Mouse (Mus musculus): ENCODE results near the gene Cdc42se2.

The Cdc42se2 gene

DNA sequence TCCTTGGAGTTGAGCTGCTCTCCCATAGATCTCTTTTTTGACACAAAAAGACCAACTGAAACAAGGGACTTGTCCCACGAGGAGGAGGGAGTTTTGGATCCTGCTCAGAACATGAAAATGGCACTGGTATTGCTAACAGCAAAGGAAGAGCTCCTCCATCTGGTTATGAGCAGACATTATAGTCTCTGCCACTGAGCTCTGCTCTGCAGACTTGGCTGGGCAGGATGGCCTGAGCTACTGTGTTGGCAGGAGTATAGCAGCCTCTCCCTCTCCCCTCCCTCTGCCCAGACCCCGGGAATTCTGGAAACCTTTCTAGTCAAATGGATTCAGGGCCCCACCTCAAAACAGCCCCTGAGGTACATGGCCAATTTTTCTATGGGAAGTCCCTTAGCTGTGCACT is 77.8 kb downstream of the Cdc42se2 start:
- in situ Hi-C loops (cut with MboI): loop anchor here (5.0 kb wide), 1 partner anchor 153 kb away; the partner anchor contains the start of gene Lyrm7

DNA sequence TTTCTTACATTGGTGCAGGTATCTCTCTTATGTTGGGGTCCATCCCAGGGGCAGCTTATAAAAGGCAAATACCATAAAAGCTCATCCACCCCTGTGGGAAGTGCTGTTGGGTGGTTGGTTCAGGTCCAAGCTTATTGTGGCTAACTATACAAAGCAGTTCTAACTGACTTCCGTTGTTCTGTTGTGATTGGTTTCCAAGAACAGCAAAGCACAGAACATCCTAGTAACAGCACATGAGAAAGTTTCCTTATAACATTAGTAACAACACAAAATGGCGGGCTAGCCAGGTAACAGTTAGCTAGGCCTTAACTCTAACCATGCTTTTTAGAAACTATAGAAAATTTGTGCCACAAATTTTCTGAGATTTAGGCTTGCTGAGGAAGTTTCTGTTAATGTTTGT is 79.3 kb downstream of the Cdc42se2 start:
- in situ Hi-C loops (cut with MboI): loop anchor here (5.0 kb wide), 1 partner anchor 154 kb away; the partner anchor contains the start of gene Lyrm7

DNA sequence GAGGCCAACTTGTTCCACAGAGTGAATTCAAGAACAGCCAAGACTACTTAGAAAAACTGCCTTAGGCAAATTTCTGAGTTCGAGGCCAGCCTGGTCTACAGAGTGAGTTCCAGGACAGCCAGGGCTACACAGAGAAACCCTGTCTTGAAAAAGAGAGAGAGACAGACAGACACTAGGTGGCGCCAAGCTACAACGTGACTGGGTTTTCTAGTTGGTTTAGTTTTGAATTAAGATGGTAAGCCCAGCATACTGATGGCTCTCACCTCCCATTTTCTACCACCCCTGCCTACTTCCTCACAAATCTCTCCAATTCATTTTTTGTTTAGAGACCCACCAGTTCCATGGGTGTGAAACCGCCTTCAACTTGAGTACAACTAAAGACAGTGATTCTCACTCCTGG is 84.2 kb downstream of the Cdc42se2 start:
- in situ Hi-C loops (cut with MboI): no loop called here

DNA sequence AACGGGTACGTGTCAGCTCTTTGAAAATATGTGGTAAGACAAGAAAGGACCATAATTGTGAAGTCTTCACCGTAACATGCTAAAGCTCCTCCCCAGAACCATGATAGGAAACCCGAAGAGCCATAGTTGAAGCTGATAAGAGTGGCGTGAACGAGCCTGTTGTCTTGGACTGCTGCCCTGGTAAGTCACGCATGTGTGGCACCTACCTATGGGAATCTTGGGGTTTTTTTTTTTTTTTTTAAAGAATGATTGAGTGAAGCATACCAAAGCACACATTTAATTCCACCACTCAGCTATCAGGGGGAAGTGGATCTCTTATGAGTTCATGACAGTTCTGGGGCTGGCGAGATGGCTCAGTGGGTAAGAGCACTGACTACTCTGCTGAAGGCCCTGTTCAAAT is 85.6 kb downstream of the Cdc42se2 start:
- in situ Hi-C loops (cut with MboI): no loop called here

DNA sequence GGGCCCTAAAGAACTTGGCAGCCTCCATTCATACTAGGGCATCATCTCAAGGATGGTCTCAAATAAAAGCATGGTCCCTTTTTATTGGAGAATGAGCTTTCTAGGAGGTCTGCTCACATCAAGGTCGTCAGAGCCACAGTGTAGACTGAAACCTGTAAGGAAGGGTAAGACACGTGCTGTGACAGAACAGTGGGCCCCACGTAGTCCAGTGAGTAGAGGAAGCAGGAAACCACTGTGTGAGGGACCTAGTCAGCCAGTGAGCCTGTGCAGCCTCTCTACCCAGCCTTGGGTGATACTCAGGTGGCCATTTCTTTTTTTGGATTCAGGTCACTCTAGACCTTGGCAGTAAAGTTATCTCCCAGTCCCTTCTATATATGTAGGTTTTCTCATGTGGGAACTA is 87.5 kb downstream of the Cdc42se2 start:
- in situ Hi-C loops (cut with MboI): no loop called here

DNA sequence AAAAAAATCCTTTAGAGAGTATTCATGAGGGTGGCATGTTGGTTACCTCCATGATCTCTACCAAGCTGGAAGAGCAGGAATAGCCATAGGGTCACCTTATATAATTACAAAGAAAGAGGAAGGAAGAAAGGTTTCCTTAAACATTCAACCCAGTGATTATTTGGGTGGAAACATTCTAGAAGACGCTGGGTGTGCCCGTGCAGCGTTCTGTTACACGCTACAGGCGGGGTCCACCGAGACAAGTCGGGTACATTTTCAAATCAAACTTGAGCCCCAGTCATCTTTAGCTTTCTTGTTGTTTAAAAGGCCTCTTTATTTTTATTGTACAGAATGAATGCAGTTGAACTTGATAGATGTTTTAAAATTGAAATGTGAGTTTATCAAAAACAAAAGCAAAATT is 88.8 kb downstream of the Cdc42se2 start:
- in situ Hi-C loops (cut with MboI): no loop called here

DNA sequence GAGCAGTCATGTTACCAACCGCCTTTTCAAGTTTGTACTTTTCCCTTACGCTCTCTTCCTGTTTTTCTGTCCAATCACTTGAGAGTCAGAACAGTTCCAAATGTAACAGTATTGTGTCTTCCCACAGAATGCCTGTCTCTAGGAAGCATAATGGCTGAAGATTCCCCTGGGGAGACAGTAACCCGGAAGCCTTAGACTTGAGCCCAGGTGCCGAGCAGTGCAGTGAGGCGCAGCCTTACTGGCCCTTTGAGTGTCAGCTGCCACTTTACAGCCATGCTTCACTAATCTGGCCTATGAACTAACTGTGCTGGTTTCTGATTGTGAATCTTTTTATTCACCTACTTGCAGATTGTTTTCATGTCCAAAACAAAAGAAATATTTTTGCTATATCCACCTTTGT is 89.9 kb downstream of the Cdc42se2 start:
- in situ Hi-C loops (cut with MboI): no loop called here

DNA sequence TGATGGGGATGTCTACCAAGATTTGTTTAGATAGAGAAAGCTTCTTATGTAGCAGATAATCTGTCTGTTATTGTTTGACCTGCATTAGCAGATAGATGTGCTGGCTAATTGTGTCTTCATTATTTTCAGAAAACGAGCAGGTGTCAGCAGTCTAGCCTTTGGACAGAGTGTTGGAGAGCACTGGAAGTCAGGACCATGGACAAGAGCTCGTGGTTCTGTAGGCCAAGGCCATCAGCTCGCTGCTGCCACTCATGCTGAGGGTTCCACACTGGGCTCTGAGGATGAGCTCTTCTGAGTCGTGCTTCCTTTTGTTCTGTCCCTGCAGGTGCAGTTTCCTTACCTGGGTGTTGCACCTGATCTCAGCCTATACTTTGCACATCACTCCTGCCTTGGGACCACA is 91.5 kb downstream of the Cdc42se2 start:
- in situ Hi-C loops (cut with MboI): no loop called here

DNA sequence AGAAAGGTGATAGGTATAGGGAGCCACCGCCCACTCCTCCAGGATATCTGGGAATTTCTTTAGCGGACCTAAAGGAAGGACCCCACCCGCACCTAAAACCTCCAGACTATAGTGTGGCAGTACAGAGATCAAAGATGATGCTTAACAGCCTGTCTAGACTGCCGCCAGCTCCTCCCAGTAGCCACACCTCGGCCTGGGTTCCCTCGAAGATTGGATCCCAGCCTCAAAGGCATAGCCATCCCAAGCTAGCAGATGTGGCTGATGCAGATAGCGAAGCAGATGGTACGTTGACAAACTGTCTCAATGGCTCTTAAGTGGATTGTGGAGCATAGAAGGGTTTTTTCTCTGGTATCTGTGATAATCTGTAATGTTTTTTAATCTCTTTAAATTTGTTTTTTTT is 93.2 kb downstream of the Cdc42se2 start:
- in situ Hi-C loops (cut with MboI): no loop called here

DNA sequence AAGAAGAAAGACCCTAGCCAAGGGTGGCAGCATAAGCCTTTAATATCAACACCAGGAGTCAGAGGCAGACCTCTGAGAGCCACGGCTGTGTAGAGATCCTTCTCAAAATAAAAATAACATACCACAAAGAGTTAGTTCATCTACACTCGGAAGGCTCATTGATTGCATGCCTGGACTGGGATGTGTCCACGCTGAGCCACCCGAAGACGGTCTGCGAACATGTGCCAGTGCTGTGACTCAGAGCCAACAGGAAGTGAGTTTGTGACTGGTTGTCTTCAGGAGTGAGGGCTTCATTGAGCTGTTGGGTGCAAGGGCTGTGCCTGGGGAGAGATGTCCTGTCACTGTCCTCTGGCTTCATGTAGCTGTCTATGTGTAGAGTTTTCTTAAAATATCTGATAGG is 93.8 kb downstream of the Cdc42se2 start:
- in situ Hi-C loops (cut with MboI): no loop called here

DNA sequence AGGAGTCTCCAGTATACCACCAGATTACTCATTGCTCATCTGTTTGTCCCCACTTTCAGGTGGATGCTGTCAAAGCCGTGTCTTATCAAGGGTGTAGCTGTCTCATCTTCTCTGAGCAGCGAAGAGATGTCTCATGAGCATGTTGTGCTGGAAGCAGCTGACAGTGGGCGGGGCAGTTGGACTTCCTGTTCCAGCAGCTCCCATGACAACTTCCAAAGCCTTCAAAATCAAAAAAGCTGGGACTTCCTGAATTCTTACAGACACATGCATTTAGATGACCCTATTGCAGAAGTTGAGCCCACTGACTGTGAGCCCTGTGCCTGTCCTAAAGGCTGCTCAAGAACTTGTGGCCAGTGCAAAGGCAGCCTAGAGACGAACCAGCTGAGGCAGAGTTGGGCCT is 96.3 kb downstream of the Cdc42se2 start:
- in situ Hi-C loops (cut with MboI): no loop called here

DNA sequence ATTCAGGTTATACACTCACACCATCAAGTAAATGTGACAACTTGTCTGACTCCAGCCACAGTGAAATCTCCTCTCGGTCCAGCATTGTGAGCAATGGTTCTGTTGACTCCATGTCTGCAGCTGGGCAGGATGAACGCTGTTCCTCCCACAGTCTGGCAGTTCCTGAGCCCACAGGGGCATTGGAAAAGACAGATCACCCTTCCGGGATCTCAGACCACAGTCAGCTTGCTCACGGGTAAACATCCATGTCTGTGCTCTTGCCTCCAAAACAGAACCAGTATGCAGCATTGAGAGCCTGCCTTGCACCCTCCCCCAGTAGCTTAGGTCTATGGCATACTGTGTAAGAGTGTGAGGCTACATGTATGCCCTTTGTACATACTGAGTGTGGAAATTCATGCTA is 97.3 kb downstream of the Cdc42se2 start:
- in situ Hi-C loops (cut with MboI): no loop called here

DNA sequence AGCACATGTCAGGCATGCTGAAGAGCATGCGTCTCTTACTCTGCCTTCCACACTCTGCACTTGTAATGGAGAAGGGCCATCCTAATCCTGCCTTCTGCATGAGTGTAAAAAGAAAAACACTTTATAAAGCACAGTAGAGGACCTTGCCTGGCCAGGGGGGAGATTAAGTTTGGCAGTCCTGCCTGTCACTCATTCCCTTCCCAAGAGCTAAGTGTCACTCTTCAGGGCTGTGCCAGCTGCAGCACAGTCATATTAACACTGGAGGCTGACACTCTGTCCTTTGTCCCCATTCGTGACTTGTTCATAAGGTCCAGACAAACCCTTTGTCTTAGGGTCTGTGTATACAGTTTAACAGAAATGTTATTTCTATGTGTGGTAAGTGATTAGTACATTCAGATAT is 102.6 kb downstream of the Cdc42se2 start:
- in situ Hi-C loops (cut with MboI): no loop called here

DNA sequence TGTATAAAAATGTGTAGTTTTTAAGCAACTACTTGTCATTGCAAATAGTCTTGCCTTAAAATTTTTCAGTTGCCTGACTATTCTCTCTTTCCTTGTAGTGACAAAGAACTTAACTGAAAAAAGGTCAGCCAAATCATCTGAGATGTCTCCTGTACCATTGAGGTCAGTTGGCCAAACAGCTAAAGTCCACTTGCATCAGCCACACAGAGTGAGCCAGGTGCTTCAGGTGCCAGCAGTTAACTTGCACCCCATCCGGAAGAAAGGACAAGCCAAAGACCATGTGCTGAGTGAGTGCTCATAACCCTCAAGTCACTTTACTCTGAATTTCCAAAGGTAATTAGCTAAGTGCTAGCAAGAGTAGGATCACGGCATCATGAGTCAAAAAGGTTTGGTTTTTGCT is 108.3 kb downstream of the Cdc42se2 start:
- in situ Hi-C loops (cut with MboI): no loop called here

DNA sequence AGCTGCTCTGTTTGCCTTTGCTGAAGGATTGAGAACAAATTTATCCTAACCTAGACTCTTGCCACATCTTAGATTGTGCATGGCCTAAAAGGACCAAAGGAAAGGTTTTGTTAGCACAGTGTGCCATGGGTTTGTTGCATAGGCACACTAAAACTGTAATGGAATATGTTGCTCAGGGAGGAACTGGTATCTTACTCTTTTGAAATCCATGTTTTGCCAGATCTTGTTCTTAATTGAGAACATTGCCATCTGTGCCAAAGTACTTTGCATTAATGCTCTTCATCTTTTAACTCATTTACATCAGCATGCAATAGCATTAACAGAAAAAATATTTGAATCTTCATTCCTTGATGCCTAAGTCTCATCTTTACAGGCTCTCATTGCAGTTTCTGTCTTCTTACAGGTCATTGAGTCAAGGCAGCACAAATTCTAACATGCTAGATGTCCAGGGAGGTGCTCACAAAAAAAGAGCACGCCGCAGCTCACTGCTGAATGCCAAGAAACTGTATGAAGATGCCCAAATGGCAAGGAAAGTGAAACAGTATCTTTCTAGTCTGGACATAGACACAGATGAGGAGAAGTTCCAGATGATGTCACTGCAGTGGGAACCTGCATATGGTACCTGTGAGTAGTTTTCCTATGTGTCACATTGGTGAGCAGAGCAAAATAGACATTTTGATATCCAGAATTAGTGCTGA is 111.5 kb downstream of the Cdc42se2 start:
- in situ Hi-C loops (cut with MboI): no loop called here

DNA sequence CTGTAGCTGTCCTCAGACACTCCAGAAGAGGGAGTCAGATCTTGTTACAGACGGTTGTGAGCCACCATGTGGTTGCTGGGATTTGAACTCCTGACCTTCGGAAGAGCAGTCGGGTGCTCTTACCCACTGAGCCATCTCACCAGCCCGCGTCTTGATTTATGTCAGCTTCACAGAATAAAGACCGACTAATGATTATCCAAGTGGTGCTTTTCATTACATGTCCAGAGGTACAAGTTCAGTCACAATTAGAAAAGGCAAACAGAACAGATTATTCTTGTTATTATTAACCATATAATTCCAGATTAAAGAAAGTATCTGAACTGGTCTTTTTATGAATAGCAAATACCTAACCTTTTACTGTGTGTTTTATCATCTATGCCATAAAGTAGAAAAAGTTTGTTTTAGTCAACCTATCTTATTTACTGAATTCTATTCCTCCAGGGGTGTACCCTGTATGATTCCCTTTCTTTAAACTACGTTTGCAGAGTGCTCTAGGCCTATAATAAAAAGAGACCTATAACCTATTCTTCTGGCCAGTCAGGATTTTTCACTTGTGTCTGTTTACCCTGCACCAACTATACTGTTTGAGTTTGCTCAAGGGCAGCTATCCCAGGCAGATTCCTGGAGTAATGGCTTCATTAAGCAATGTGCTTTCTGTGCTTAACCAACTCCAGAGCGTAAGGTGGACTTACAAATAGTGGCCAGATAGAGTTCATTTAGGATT is 113.7 kb downstream of the Cdc42se2 start:
- in situ Hi-C loops (cut with MboI): no loop called here
